Mouse (Mus musculus) forebrain, embryonic 14.5 days (tissue): Measurements from ENCODE around the gene Ang5. TPM values are rescaled to one million over a fixed set of nuclear protein-coding genes. Genes with fewer than 3 reads are reported as not detected.
"Not testable (repeated sequence)": the region's sequence is repeated elsewhere in the genome, so short reads cannot be mapped to it uniquely, and the experiment has no call there.

Experiments
- ATAC-seq: fragments of 200-750 bp; cut with Nextera tagmentation; 2 replicates; pipeline ENCODE4 v1.8.0; 2017; ENCODE audit warnings: mild to moderate bottlenecking, moderate library complexity
- DNase-seq: peaks from one replicate; pipeline ENCODE4 v3.0.0-alpha.2; 2015; ENCODE audit warnings: low spot score
- H3K27ac ChIP-seq: fragments of 300-500 bp; sonication (generic); 2 replicates; pipeline ENCODE4 v1.5.1; 2014; ENCODE audit warnings: low read depth, mild to moderate bottlenecking, control low read depth, low read length, moderate library complexity
- H3K27me3 ChIP-seq: fragments of 300-500 bp; sonication (generic); replicated peaks from 2 replicates; pipeline ENCODE4 v1.6.1; 2014; ENCODE audit warnings: low read length, control low read depth, mixed read lengths; ENCODE audit not compliant: control insufficient read depth, insufficient read depth
- H3K36me3 ChIP-seq: fragments of 300-500 bp; sonication (generic); 2 replicates; pipeline ENCODE4 v1.6.1; 2014; ENCODE audit warnings: low read length, control low read depth; ENCODE audit not compliant: control insufficient read depth, insufficient read depth
- H3K4me1 ChIP-seq: fragments of 300-500 bp; sonication (generic); 2 replicates; pipeline ENCODE4 v1.6.1; 2014; ENCODE audit warnings: antibody characterized with exemption, low read length, control low read depth; ENCODE audit not compliant: control insufficient read depth, insufficient read depth
- H3K4me2 ChIP-seq: fragments of 300-500 bp; sonication (generic); 2 replicates; pipeline ENCODE4 v1.6.1; 2014; ENCODE audit warnings: mild to moderate bottlenecking, control low read depth, low read length
- H3K4me3 ChIP-seq: fragments of 300-500 bp; sonication (generic); 2 replicates; pipeline ENCODE4 v1.5.1; 2014; ENCODE audit warnings: low read depth, low read length, control low read depth
- H3K9ac ChIP-seq: fragments of 300-500 bp; sonication (generic); 2 replicates; pipeline ENCODE4 v1.6.1; 2014; ENCODE audit warnings: mild to moderate bottlenecking, low read length, control low read depth, moderate library complexity
- H3K9me3 ChIP-seq: fragments of 300-500 bp; sonication (generic); replicated peaks from 2 replicates; pipeline ENCODE4 v1.6.1; 2016; ENCODE audit warnings: low read length, control low read depth, mixed read lengths; ENCODE audit not compliant: control insufficient read depth
- WGBS: fragments of 180-500 bp; shearing (Covaris S2); extraction: QIAGEN DNeasy Blood & Tissue Kit; methylation state at CpG from one replicate; pipeline ENCODE4 v1.1.7; 2014; 5-methylcytosine and 5-hydroxymethylcytosine counted together
- polyA plus RNA-seq: library from polyadenylated mRNA; unstranded; fragments of >200 nt; fragmentation: Nextera tagmentation; extraction: Ambion mirVana; gene quantifications from 2 replicates; pipeline ENCODE4 v1.2.1, GENCODE M21; 2014

The Ang5 gene
- polyA plus RNA-seq, 1 experiment from 2014 or later: not detected

GRCm38 (mm10) chr14:43983454-43983853, 26.6 kb downstream of the Ang5 start:
- Histone ChIP-seq H3K9ac (no peak overlapping the region), H3K36me3 (no peaks in the 10 kb centered on the region), H3K27ac (no peak overlapping the region), H3K9me3 (no peaks in the 10 kb centered on the region), H3K4me1 (no peaks in the 10 kb centered on the region), H3K27me3 (no peaks in the 10 kb centered on the region), H3K4me2 (no peak overlapping the region), H3K4me3 (no peak overlapping the region)
- 77% methylated on average over 4 of the region's 4 CpGs for WGBS
- ATAC-seq (no peak), DNase-seq (no peak)

- WGBS: 0% methylated on average over 4 of the region's 4 CpGs
- peak; percentile 91 for ATAC-seq
Observed at GRCm38 (mm10) chr14:43983897-43984296, 27.0 kb downstream of the Ang5 start.

GRCm38 (mm10) chr14:43986147-43986546, 29.3 kb downstream of the Ang5 start:
- Histone ChIP-seq H3K36me3 (no peaks in the 10 kb centered on the region), H3K27ac (no peak overlapping the region), H3K4me3 (no peak overlapping the region), H3K27me3 (no peaks in the 10 kb centered on the region), H3K9me3 (no peaks in the 10 kb centered on the region), H3K4me2 (no peak overlapping the region), H3K4me1 (no peaks in the 10 kb centered on the region), H3K9ac (no peak overlapping the region)
- ATAC-seq (no peak), DNase-seq (no peak)
- WGBS: 94% methylated on average over 2 of the region's 2 CpGs

More at GRCm38 (mm10) chr14:43983897-43984296, 27.0 kb downstream of the Ang5 start:
- no peaks in the 10 kb centered on the region for H3K4me1 ChIP-seq
- no peak overlapping the region for H3K4me2 ChIP-seq
- no peak overlapping the region for H3K9ac ChIP-seq
- DNase-seq: peak; percentile 68
- H3K4me3 ChIP-seq: no peak overlapping the region
- no peaks in the 10 kb centered on the region for H3K9me3 ChIP-seq
- no peak overlapping the region for H3K27ac ChIP-seq
- H3K27me3 ChIP-seq: no peaks in the 10 kb centered on the region
- H3K36me3 ChIP-seq: no peaks in the 10 kb centered on the region

GRCm38 (mm10) chr14:43987404-43987803, 30.5 kb downstream of the Ang5 start:
- H3K36me3 ChIP-seq, H3K4me3 ChIP-seq, H3K27ac ChIP-seq, H3K9ac ChIP-seq, H3K4me1 ChIP-seq, H3K27me3 ChIP-seq, H3K9me3 ChIP-seq, H3K4me2 ChIP-seq: not testable (repeated sequence)
- DNase-seq (peak; percentile 68), ATAC-seq (peak; percentile 62; the same call in 1 of the 2 replicates)
- 18% methylated on average over 5 of the region's 5 CpGs for WGBS

GRCm38 (mm10) chr14:43998455-43999000, 41.7 kb downstream of the Ang5 start:
- not testable (repeated sequence) for H3K9ac ChIP-seq, H3K27me3 ChIP-seq, H3K4me3 ChIP-seq, ATAC-seq, H3K36me3 ChIP-seq, H3K4me1 ChIP-seq, H3K27ac ChIP-seq, H3K4me2 ChIP-seq, DNase-seq, H3K9me3 ChIP-seq
- WGBS: 77% methylated on average over 2 of the region's 2 CpGs

- DNase-seq (no peak), ATAC-seq (no peak)
- Histone ChIP-seq H3K4me3 (no peak overlapping the region), H3K4me2 (no peak overlapping the region), H3K27ac (no peak overlapping the region), H3K36me3 (no peaks in the 10 kb centered on the region), H3K27me3 (no peaks in the 10 kb centered on the region), H3K4me1 (no peaks in the 10 kb centered on the region), H3K9ac (no peak overlapping the region), H3K9me3 (no peaks in the 10 kb centered on the region)
- WGBS: 96% methylated on average over 3 of the region's 3 CpGs
Observed at GRCm38 (mm10) chr14:44001600-44001999, 44.7 kb downstream of the Ang5 start.

GRCm38 (mm10) chr14:44002169-44002568, 45.3 kb downstream of the Ang5 start, which contains the start of gene Ang6:
Ang6 (minus strand) TSS chr14:44002269.
- H3K4me1 ChIP-seq: no peaks in the 10 kb centered on the region
- no peak within 1 kb of the TSS for H3K4me2 ChIP-seq
- 90% methylated on average over 1 of the region's 1 CpGs for whole genome bisulfite sequencing
- H3K9me3 ChIP-seq: no peaks in the 10 kb centered on the region
- DNase-seq (no peak), ATAC-seq (no peak)
- no peaks in the 10 kb centered on the region for H3K36me3 ChIP-seq
- H3K4me3 ChIP-seq: no peak within 1 kb of the TSS
- no peak within 1 kb of the TSS for H3K27ac ChIP-seq
- H3K27me3 ChIP-seq: no peaks in the 10 kb centered on the region
- H3K9ac ChIP-seq: no peak within 1 kb of the TSS

- DNase-seq, H3K27me3 ChIP-seq, H3K9me3 ChIP-seq, H3K27ac ChIP-seq, ATAC-seq, H3K4me3 ChIP-seq, H3K4me2 ChIP-seq, H3K9ac ChIP-seq, H3K4me1 ChIP-seq, H3K36me3 ChIP-seq: not testable (repeated sequence)
- WGBS: no CpG with 5 or more reads among the region's 1 CpGs
Observed at GRCm38 (mm10) chr14:44008021-44008420, 51.2 kb downstream of the Ang5 start.

GRCm38 (mm10) chr14:44009686-44010085, 52.8 kb downstream of the Ang5 start:
- not testable (repeated sequence) for H3K27me3 ChIP-seq, H3K4me3 ChIP-seq, ATAC-seq, H3K9ac ChIP-seq, DNase-seq, H3K4me2 ChIP-seq, H3K9me3 ChIP-seq, H3K27ac ChIP-seq, H3K36me3 ChIP-seq, H3K4me1 ChIP-seq
- WGBS: 56% methylated on average over 2 of the region's 2 CpGs
